Mouse (Mus musculus): ENCODE measurements around the gene Vhl.

Gene Vhl

GRCm38 (mm10) chr6:113623941-113624751 is at the start of gene Vhl:
TSS of gene Vhl (plus strand) at chr6:113623959.
- peak; percentile 89 for DNase-seq (ENCODE audit: low spot score)

GRCm38 (mm10) chr6:113576044-113576443 is 47.7 kb upstream of the Vhl start:
- no peak for DNase-seq (ENCODE audit: low spot score)

GRCm38 (mm10) chr6:113579306-113579705 is 44.5 kb upstream of the Vhl start:
- DNase-seq (ENCODE audit: low spot score) = no peak

DNA sequence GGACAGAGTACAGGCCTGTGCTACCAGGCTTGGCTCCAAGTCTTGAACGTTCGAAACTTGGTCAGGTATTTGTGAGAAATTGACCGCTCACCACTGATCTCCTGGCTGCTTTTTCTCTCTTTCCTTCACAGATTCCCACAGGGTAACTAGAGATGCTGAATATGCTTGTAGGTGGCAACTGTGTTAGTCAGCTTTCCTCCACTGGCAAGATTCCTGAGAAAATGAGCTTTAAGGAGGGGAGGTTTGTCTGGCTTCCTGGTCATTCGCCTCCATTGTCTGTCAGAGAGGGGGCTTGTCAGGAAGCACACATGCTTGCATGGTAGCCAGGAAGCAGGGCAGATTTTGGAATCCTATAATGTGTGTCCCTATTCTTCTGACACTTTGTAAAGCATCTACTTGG is 40.7 kb upstream of the Vhl start:
- no peak for DNase-seq (ENCODE audit: low spot score)

DNA sequence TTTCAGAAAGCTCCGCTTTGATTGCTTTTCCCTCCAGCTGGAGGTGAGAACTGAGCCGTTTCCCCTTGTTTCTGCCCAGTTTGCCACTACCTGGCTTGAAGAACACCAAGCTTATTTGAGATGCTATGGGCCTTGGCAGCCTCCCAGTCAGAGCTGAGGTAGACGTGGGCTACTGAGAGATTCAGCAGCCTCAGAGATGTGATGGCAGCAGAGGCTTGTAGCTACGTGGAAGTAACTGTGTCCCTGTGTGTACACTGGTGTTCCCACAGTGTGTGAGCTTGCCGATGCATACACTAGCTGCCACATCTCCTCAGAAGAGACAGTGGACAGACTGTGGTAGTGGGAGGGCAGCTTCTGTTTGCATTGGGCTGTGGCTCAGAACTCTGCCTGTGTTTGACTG is 38.7 kb upstream of the Vhl start:
- DNase-seq (ENCODE audit: low spot score) = no peak

DNA sequence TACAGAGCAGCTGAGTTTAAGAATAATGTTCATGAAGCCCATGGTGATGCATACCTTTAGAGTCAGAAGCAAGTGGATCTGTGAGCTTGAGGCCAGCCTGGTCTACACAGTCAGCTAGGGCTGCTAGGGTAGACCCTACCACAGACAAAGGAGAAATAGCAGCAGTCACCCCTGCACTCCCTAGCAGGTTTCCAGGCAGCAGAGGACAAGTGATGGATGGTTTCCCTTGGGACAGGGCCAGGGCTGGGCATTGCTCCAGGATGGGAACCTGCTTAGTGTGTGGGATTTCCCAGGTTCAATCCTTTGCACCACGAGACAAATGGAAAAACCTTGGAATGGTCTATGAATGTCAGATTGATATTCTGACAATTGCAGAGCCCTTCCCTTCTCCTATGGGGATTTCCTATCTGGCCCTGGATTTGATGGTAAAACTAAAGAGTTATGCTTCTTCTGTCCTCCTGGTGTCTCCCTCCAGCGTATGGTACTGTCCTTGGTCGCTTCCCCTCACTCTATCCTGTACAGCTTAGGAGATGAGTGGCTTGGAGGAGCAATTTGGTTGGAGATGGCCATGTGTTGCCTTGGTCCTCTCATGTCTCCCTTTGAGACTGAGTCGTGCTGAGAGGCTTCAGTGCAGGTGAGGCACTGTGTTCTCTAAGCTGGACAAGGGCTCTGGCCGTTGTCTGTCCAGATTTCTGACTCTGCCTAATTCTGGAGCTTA is 37.1 kb upstream of the Vhl start:
- peak; percentile 12 for DNase-seq (ENCODE audit: low spot score)

GRCm38 (mm10) chr6:113592637-113593036 is 31.1 kb upstream of the Vhl start:
- no peak for DNase-seq (ENCODE audit: low spot score)

DNA sequence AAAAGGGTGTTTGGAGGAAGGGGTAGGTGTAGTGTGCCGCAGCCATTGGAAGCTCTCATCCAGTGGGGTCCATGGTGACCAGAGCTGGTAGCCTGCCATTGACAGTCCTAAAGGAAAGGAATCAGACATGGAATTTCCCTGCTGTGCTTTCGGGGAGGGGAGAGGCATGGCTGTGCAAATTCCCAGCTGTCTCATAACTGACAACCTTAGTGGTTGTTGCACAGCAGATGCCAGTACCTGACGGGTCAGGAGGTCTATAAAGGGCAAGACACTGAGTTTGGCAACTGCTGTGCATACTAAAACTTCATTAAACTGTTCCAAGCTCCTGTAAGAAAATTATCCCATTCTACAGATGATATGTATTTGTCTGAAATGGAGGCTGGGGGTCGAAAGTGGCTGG is 25.8 kb upstream of the Vhl start:
- DNase-seq (ENCODE audit: low spot score) = no peak

GRCm38 (mm10) chr6:113599833-113600232 is 23.9 kb upstream of the Vhl start:
- DNase-seq (ENCODE audit: low spot score) = no peak

GRCm38 (mm10) chr6:113600543-113601139 is 23.1 kb upstream of the Vhl start, which contains the start of gene Fancd2os:
TSS of gene Fancd2os (minus strand) at chr6:113600715.
- no peak for DNase-seq (ENCODE audit: low spot score)

GRCm38 (mm10) chr6:113602821-113603220 is 20.9 kb upstream of the Vhl start:
- DNase-seq (ENCODE audit: low spot score) = no peak

DNA sequence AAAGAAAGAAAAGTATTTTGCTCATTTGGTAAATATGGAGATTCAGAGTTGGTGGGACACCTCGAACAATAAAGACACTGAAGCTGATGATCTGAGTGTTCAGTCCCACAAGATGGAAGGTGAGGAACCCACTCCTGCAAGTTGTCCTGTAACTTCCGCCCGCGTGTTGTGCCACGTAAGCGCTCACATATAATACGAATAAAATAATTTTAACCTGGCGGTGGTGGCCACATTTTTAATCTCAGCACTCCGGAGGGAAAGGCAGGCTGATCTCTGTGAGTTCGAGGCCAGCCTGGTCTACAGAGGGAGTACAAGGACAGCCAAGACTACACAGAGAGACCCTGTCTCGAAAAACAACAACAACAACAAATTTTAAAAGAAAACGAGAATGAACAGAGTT is 19.8 kb upstream of the Vhl start:
- DNase-seq (ENCODE audit: low spot score) = no peak

DNA sequence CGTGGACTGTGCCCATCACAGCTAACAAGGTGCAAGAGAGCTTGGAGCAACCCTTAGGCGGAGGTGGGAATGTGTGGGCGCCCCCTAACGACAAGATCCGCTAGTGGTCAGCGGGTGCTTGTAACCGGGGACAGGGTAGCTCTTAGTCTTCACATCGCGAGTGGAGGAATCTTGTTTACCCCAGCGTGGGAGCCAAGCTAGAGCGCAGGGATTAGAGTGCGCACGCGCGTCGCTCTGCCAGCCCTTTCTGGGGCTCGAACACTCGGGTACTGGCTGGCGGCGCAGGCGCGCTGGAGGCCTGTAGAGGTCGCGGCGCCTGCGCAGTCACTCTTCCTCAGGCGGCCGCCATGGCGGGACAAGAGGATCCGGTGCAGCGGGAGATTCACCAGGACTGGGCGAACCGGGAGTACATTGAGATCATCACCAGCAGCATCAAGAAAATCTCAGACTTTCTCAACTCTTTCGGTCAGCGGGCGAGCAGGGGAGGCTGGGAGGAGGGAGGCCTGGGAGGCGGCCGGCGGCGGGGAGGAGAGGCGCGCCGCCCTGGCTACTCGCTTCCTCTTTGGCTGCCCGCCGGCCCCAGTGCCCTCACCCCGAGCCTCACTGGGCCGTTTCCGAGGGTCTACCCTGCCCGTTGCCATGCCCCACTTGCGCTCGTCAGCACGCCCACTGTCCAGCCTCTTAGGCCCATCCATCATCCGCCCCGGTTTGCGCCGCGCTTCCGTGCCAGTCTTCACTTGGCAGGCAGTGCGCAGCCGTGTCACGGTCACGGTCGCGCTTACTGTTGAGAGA is 19.1 kb upstream of the Vhl start, which contains the start of gene Brk1:
Brk1 (plus strand) TSS at position 341 of the 792 bp plus-strand sequence.
- peak; percentile 85 for DNase-seq (ENCODE audit: low spot score)

DNA sequence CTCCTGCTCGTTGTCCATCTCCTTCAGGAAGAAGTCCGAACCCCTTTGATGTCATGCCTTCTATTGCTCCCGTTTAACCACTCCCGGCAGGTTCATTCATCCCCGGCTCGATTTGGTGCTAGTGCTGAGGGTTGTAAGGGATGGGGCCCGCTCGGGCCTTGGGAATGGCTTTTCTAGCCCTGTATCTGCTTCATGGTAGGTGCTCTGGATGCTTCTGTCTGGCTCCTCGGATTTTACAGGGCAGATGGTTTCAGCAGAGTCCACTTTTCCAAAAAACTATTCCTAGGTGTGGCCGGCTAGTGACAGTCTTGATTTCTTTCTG is 18.6 kb upstream of the Vhl start:
- no peak for DNase-seq (ENCODE audit: low spot score)

DNA sequence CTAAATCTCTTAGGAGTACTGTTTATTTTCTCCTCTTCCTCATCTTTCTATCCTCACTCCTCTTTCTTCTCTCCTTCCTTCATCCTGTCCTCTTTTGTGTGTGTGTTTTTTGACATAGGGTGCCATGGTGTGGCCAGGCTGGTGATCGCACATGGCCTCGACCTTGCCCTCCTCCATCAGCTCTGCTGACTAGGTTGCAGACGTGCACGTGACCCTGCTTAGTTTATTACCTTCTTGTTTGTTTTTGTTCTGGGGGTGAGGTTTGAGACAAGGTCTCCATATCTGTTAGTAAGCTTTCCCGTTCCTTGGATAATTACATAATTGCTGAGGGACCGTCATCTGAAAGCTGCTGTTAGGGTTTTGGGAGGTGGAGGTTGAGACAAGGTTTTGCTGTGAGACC is 14.9 kb upstream of the Vhl start:
- DNase-seq (ENCODE audit: low spot score) = no peak

DNA sequence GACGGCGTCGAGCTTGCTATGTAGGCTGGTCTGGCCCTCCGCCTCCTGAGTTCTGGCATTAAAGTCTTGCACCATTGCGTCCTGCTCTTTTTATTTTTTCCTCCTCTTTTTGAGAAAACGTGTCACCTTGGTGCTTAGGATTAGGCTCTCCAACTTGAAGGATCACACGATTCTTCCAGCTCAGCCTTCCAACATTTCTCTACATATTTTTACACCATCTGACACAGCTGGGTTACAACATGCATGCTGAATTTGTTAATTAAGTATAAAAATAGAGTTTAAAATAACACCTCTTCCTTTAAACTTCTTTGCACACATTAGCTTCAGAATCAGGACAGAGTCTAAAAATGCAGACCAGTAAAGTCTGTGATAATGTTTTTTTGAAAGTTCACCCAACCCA is 14.5 kb upstream of the Vhl start:
- DNase-seq (ENCODE audit: low spot score) = no peak

DNA sequence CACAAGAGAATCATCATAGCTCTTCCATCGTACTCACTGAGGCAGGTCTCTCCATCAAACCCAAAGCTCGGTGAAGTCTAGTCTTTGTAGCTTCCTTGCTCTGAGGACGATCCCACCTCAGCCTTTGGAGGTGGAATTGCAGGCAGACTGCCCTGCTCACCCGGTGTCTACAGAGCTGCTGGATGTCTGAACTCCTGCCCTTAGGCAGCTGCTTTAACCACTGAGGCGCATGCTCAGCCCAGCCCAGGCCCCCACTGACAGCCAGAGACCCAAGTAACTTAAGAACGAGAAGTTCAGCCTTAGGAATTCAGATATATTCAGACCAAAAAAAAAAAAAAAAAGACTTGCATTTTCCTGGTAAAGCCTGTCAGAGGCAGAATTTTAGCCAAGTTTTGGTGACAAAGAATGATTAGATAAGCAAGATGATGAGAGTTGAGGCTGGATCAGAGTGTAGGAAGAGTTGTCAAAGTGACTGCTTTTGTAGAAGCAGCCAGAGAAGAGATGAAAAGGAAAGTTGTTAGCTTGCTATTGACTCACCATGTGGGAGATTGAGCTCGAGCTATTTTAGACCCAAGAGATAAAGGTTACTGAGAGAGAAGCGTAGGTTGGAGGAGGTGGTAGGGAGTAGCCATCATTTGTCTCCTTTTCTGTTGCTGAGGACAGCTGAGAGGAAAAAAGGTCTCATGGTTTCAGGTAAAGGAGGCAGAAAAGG is 11.3 kb upstream of the Vhl start:
- no peak for DNase-seq (ENCODE audit: low spot score)

DNA sequence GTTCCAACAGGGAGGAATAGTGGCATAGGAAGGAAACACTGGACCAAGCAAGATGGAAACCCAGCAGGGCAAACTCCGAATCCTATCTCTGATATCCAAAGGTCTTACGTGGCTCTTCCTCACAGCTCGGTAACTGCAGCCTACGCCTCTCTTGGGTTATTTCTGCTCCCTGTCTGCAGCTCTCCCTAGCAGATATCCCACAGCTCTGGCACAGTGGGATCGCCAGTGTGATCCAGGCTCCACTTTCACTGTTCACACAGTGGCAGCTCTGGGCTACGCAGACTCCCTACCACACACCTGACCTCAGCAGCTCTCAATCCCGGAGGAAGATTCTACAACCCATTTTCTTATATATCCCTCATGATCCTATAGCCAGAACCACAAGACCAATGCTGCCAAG is 9.6 kb upstream of the Vhl start:
- no peak for DNase-seq (ENCODE audit: low spot score)

GRCm38 (mm10) chr6:113614997-113615396 is 8.8 kb upstream of the Vhl start:
- DNase-seq (ENCODE audit: low spot score) = no peak

DNA sequence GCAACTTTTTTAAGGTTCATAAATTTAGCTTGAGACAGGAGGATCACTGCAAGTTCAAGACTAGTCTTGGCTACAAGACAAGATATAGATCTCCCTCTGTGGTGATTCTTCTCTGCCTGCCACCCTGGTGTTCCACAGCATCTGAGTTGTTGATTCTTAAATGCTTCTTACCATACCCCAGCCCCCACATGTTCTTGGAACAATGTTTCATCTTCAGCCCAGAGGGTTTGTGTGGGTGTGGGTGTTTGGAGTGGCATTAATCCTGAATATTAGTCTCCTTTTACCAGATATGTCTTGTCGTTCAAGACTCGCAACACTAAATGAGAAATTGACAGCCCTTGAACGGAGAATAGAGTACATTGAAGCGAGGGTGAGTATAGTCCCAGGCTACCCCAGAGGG is 8.3 kb upstream of the Vhl start:
- no peak for DNase-seq (ENCODE audit: low spot score)

DNA sequence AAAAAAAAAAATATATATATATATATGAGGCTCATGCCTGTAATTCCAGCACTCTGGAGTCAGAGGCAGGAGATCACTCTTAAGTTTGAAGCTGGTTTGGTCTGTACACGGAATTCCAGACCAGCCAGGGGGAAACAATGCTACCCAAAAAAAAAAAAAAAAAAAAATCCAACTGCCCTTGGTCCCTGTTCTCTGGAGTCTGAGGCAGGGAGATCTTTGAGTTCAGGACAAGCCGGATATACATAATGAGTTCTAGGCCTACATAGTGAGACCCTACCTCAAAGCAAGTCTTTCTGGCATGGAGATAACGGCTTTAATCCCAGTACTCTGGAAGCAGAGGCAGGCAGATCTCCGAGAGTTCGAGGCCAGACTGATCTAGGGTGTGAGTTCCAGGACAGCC is 373 bp upstream of the Vhl start:
- DNase-seq (ENCODE audit: low spot score) = no peak

Data from lung, postnatal 25 days (tissue).